Mouse (Mus musculus): ENCODE data around the gene Hoxd12. TPM values are rescaled to one million over a fixed set of nuclear protein-coding genes. Genes with fewer than 3 reads are reported as not detected.

Gene Hoxd12
- polyA plus RNA-seq, 1 experiment = 3.7 TPM

GRCm38 (mm10) chr2:74693432-74693827 is 18.6 kb downstream of the Hoxd12 start:
- Histone ChIP-seq H3K27ac (ENCODE audit: insufficient read depth, low read length) (no peak overlapping the region), H3K4me3 (ENCODE audit: insufficient read depth, low read length) (peak overlapping the region; percentile 12)

GRCm38 (mm10) chr2:74694066-74694465 is 19.3 kb downstream of the Hoxd12 start:
- TF ChIP-seq POLR2A (IDR thresholded peaks at IDR 0.05; ENCODE audit: low read depth, low read length) (no peak), CTCF (IDR thresholded peaks at IDR 0.05; ENCODE audit: borderline replicate concordance, insufficient read depth, low read length) (no peak)
- H3K27ac ChIP-seq (ENCODE audit: insufficient read depth, low read length) = no peak overlapping the region
- no peaks in the 10 kb centered on the region for H3K4me1 ChIP-seq (ENCODE audit: control insufficient read depth, insufficient read depth, low read length)
- peak overlapping the region; percentile 10; the same call in 1 of the 2 replicates for H3K4me3 ChIP-seq (ENCODE audit: insufficient read depth, low read length)

More at GRCm38 (mm10) chr2:74693432-74693827, 18.6 kb downstream of the Hoxd12 start:
- H3K4me1 ChIP-seq (ENCODE audit: control insufficient read depth, insufficient read depth, low read length) = no peaks in the 10 kb centered on the region
- TF ChIP-seq CTCF (IDR thresholded peaks at IDR 0.05; ENCODE audit: borderline replicate concordance, insufficient read depth, low read length) = no peak
- no peak for TF ChIP-seq POLR2A (IDR thresholded peaks at IDR 0.05; ENCODE audit: low read depth, low read length)

- Histone ChIP-seq H3K27ac (ENCODE audit: insufficient read depth, low read length) (no peak overlapping the region), H3K4me3 (ENCODE audit: insufficient read depth, low read length) (no peak overlapping the region), H3K4me1 (ENCODE audit: control insufficient read depth, insufficient read depth, low read length) (no peaks in the 10 kb centered on the region)
- TF ChIP-seq POLR2A (IDR thresholded peaks at IDR 0.05; ENCODE audit: low read depth, low read length) (no peak), CTCF (IDR thresholded peaks at IDR 0.05; ENCODE audit: borderline replicate concordance, insufficient read depth, low read length) (no peak)
Measured at GRCm38 (mm10) chr2:74695383-74695782, 20.6 kb downstream of the Hoxd12 start.

- Histone ChIP-seq H3K4me1 (ENCODE audit: control insufficient read depth, insufficient read depth, low read length) (no peaks in the 10 kb centered on the region), H3K4me3 (ENCODE audit: insufficient read depth, low read length) (no peak overlapping the region), H3K27ac (ENCODE audit: insufficient read depth, low read length) (no peak overlapping the region)
- TF ChIP-seq CTCF (IDR thresholded peaks at IDR 0.05; ENCODE audit: borderline replicate concordance, insufficient read depth, low read length) (no peak), POLR2A (IDR thresholded peaks at IDR 0.05; ENCODE audit: low read depth, low read length) (no peak)
Measured at GRCm38 (mm10) chr2:74695813-74696430, 21.1 kb downstream of the Hoxd12 start.

- H3K4me1 ChIP-seq (ENCODE audit: control insufficient read depth, insufficient read depth, low read length) = no peaks in the 10 kb centered on the region
- no peak overlapping the region for H3K27ac ChIP-seq (ENCODE audit: insufficient read depth, low read length)
- H3K4me3 ChIP-seq (ENCODE audit: insufficient read depth, low read length) = no peak overlapping the region
- TF ChIP-seq POLR2A (IDR thresholded peaks at IDR 0.05; ENCODE audit: low read depth, low read length) = no peak
- TF ChIP-seq CTCF (IDR thresholded peaks at IDR 0.05; ENCODE audit: borderline replicate concordance, insufficient read depth, low read length) = no peak
Measured at GRCm38 (mm10) chr2:74696442-74697335, 21.9 kb downstream of the Hoxd12 start.

GRCm38 (mm10) chr2:74697567-74698121 is 22.8 kb downstream of the Hoxd12 start, which contains the start of gene Hoxd9:
Gene Hoxd9 (plus strand): TSS chr2:74697727.
- peak within 1 kb of the TSS; percentile 32 for H3K4me3 ChIP-seq (ENCODE audit: insufficient read depth, low read length)
- no peak within 1 kb of the TSS for H3K27ac ChIP-seq (ENCODE audit: insufficient read depth, low read length)
- H3K4me1 ChIP-seq (ENCODE audit: control insufficient read depth, insufficient read depth, low read length) = no peaks in the 10 kb centered on the region
- TF ChIP-seq CTCF (IDR thresholded peaks at IDR 0.05; ENCODE audit: borderline replicate concordance, insufficient read depth, low read length) (no peak), POLR2A (IDR thresholded peaks at IDR 0.05; ENCODE audit: low read depth, low read length) (peak; percentile 42; the same call in 1 of the 2 replicates)

GRCm38 (mm10) chr2:74698201-74699052 is 23.6 kb downstream of the Hoxd12 start:
- Histone ChIP-seq H3K27ac (ENCODE audit: insufficient read depth, low read length) (no peak overlapping the region), H3K4me1 (ENCODE audit: control insufficient read depth, insufficient read depth, low read length) (no peaks in the 10 kb centered on the region), H3K4me3 (ENCODE audit: insufficient read depth, low read length) (peak overlapping the region; percentile 32)
- TF ChIP-seq CTCF (IDR thresholded peaks at IDR 0.05; ENCODE audit: borderline replicate concordance, insufficient read depth, low read length) (no peak), POLR2A (IDR thresholded peaks at IDR 0.05; ENCODE audit: low read depth, low read length) (no peak)

GRCm38 (mm10) chr2:74699053-74699430 is 24.2 kb downstream of the Hoxd12 start:
- TF ChIP-seq POLR2A (IDR thresholded peaks at IDR 0.05; ENCODE audit: low read depth, low read length) = no peak
- TF ChIP-seq CTCF (IDR thresholded peaks at IDR 0.05; ENCODE audit: borderline replicate concordance, insufficient read depth, low read length) = no peak
- Histone ChIP-seq H3K4me1 (ENCODE audit: control insufficient read depth, insufficient read depth, low read length) (no peaks in the 10 kb centered on the region), H3K27ac (ENCODE audit: insufficient read depth, low read length) (no peak overlapping the region), H3K4me3 (ENCODE audit: insufficient read depth, low read length) (peak overlapping the region; percentile 32; the same call in 1 of the 2 replicates)
